ENCODE assay signal across 9 mouse cellular contexts in genomic region chr7:28726600-28726999, GRCm38 (mm10). TPM values are rescaled to one million over a fixed set of nuclear protein-coding genes. Genes with fewer than 3 reads are reported as not detected.
DNase-seq lines count a peak whose midpoint lies in the region; ATAC-seq and TF ChIP-seq lines count a peak whose summit lies in the region.
"Had no signal": no experiment of that assay in that cellular context is flagged by ENCODE, and none has a peak within 500 bp of the region (broad histone marks: within the 10 kb centered on the region; RNA-seq: fewer than 3 reads in every experiment).

No protein-coding gene starts in this region.

- H3K9ac ChIP-seq in heart, adult 2 months (ENCODE audit: low read depth, low read length), result no peak overlapping the region
- no peak overlapping the region for H3K9ac ChIP-seq in heart, embryonic 12.5 days
- no peak overlapping the region for H3K9ac ChIP-seq in kidney, embryonic 15.5 days
- no peak overlapping the region for H3K9ac ChIP-seq in liver, adult 2 months (ENCODE audit: low read depth, low read length)
- no peak overlapping the region for H3K9ac ChIP-seq in stomach, embryonic 14.5 days (replicated peaks; ENCODE audit: low read depth, low read length)

- H3K4me1 ChIP-seq in heart, adult 2 months (ENCODE audit: control insufficient read depth, insufficient read depth, low read length), result no peaks in the 10 kb centered on the region
- no peaks in the 10 kb centered on the region for H3K4me1 ChIP-seq in heart, embryonic 12.5 days (replicated peaks)
- H3K4me1 ChIP-seq in kidney, embryonic 15.5 days, result peaks cover 2% of the 10 kb centered on the region; the same call in 1 of the 2 replicates
- H3K4me1 ChIP-seq in liver, adult 2 months (ENCODE audit: control insufficient read depth, insufficient read depth, low read length), result peaks cover 2% of the 10 kb centered on the region; the same call in 1 of the 2 replicates
- H3K4me1 ChIP-seq in stomach, embryonic 14.5 days (ENCODE audit: control insufficient read depth, insufficient read depth, low read length), result no peaks in the 10 kb centered on the region

- H3K4me2 ChIP-seq in heart, embryonic 12.5 days, result no peak overlapping the region
- H3K4me2 ChIP-seq in kidney, embryonic 15.5 days, result peak overlapping the region; percentile 28; the same call in 1 of the 2 replicates
- H3K4me2 ChIP-seq in stomach, embryonic 14.5 days (replicated peaks; ENCODE audit: low read depth, low read length), result no peak overlapping the region

- H3K36me3 ChIP-seq in heart, adult 2 months (ENCODE audit: control insufficient read depth, insufficient read depth, low read length), result no peaks in the 10 kb centered on the region
- peaks cover 29% of the 10 kb centered on the region for H3K36me3 ChIP-seq in heart, embryonic 12.5 days
- H3K36me3 ChIP-seq in kidney, embryonic 15.5 days, result peaks cover 14% of the 10 kb centered on the region; the same call in 1 of the 2 replicates
- no peaks in the 10 kb centered on the region for H3K36me3 ChIP-seq in liver, adult 2 months (ENCODE audit: control insufficient read depth, insufficient read depth, low read length)
- no peaks in the 10 kb centered on the region for H3K36me3 ChIP-seq in stomach, embryonic 14.5 days (ENCODE audit: control insufficient read depth, insufficient read depth, low read length)
- H3K36me3 ChIP-seq: G1E had no signal

- no peaks in the 10 kb centered on the region for H3K27me3 ChIP-seq in heart, adult 2 months (ENCODE audit: control insufficient read depth, insufficient read depth, low read length)
- H3K27me3 ChIP-seq in heart, embryonic 12.5 days (replicated peaks), result no peaks in the 10 kb centered on the region
- H3K27me3 ChIP-seq in kidney, embryonic 15.5 days, result no peaks in the 10 kb centered on the region
- no peaks in the 10 kb centered on the region for H3K27me3 ChIP-seq in liver, adult 2 months (ENCODE audit: control insufficient read depth, insufficient read depth, low read length)
- no peaks in the 10 kb centered on the region for H3K27me3 ChIP-seq in stomach, embryonic 14.5 days (ENCODE audit: control insufficient read depth, insufficient read depth, low read length)

- TF ChIP-seq CTCF in heart, adult 2 months (IDR thresholded peaks at IDR 0.05), result peak; percentile 97
- peak; percentile 85 for TF ChIP-seq CTCF in liver, adult 2 months (IDR thresholded peaks at IDR 0.05; ENCODE audit: low read depth, low read length)

- H3K27ac ChIP-seq in heart, adult 2 months, result no peak overlapping the region
- no peak overlapping the region for H3K27ac ChIP-seq in heart, embryonic 12.5 days (ENCODE audit: poor library complexity, severe bottlenecking)
- no peak overlapping the region for H3K27ac ChIP-seq in kidney, embryonic 15.5 days
- no peak overlapping the region for H3K27ac ChIP-seq in liver, adult 2 months (replicated peaks; ENCODE audit: insufficient read depth, low read depth, low read length)
- no peak overlapping the region for H3K27ac ChIP-seq in stomach, embryonic 14.5 days (ENCODE audit: low read length)

- H3K79me2 ChIP-seq in heart, adult 2 months (replicated peaks; ENCODE audit: control insufficient read depth, insufficient read depth, low read length), result no peaks in the 10 kb centered on the region
- H3K79me2 ChIP-seq in liver, adult 2 months (ENCODE audit: control insufficient read depth, insufficient read depth, low read length), result no peaks in the 10 kb centered on the region

- H3K9me3 ChIP-seq in heart, embryonic 12.5 days (replicated peaks), result peaks cover 13% of the 10 kb centered on the region
- H3K9me3 ChIP-seq in kidney, embryonic 15.5 days (replicated peaks), result no peaks in the 10 kb centered on the region; the same call in 1 of the 2 replicates
- peaks cover 7% of the 10 kb centered on the region; the same call in 1 of the 2 replicates for H3K9me3 ChIP-seq in stomach, embryonic 14.5 days (ENCODE audit: control insufficient read depth, low read depth, low read length)

- no peak for TF ChIP-seq EP300 in heart, adult 2 months (IDR thresholded peaks at IDR 0.05; ENCODE audit: insufficient read depth, low read depth, low read length)

- peak; percentile 54 to 56 for DNase-seq in heart, adult 2 months
- peak; percentile 83 for DNase-seq in embryo, embryonic 9.5 days (ENCODE audit: extremely low spot score)
- DNase-seq in heart, adult 8-10 months (ENCODE audit: low spot score), result peak; percentile 33
- peak; percentile 29 for DNase-seq in liver, adult 2 months (ENCODE audit: extremely low read depth, low read depth, low spot score)
- DNase-seq in neural tube, embryonic 10.5 days (ENCODE audit: extremely low spot score, low spot score), result peak; percentile 79

- no peak for TF ChIP-seq POLR2A in heart, adult 2 months (IDR thresholded peaks at IDR 0.05; ENCODE audit: insufficient read depth, low read depth, low read length)
- no peak for TF ChIP-seq POLR2A in liver, adult 2 months (IDR thresholded peaks at IDR 0.05; ENCODE audit: extremely low read depth, insufficient read depth, low read length)

- intact Hi-C loops in heart, adult 2 months (cut with DNase I), result loop anchor here (10.0 kb wide), 1 partner anchor 122 kb away; no protein-coding TSS in a partner anchor

- ATAC-seq in heart, embryonic 12.5 days (ENCODE audit: insufficient number of reproducible peaks, low FRiP score), result no peak
- no peak; the same call in 1 of the 2 replicates for ATAC-seq in kidney, embryonic 15.5 days (replicated peaks; ENCODE audit: low FRiP score)
- peak; percentile 49; the same call in 1 of the 2 replicates for ATAC-seq in stomach, embryonic 14.5 days (ENCODE audit: insufficient number of reproducible peaks, insufficient read depth, low FRiP score, low read depth)

- WGBS in heart, adult 2 months, result 12% methylated on average over 14 of the region's 14 CpGs
- WGBS in heart, embryonic 12.5 days, result 9% methylated on average over 14 of the region's 14 CpGs
- WGBS in kidney, embryonic 15.5 days, result 9% methylated on average over 14 of the region's 14 CpGs
- 17% methylated on average over 14 of the region's 14 CpGs for WGBS in liver, adult 2 months
- 6% methylated on average over 14 of the region's 14 CpGs for WGBS in stomach, embryonic 14.5 days

- H3K4me3 ChIP-seq in heart, adult 2 months, result no peak overlapping the region
- no peak overlapping the region for H3K4me3 ChIP-seq in heart, embryonic 12.5 days
- H3K4me3 ChIP-seq in kidney, embryonic 15.5 days (replicated peaks), result no peak overlapping the region; the same call in 1 of the 2 replicates
- H3K4me3 ChIP-seq in liver, adult 2 months (ENCODE audit: insufficient read depth, low read depth, low read length), result no peak overlapping the region
- no peak overlapping the region for H3K4me3 ChIP-seq in stomach, embryonic 14.5 days (ENCODE audit: low read depth, low read length)

RNA-seq across cellular contexts. Expression of gene Fbxo17, which starts 10.0 kb away (rescaled TPM):
- total RNA-seq in heart, adult 2 months (2021), result under 1 TPM; 0.37 to 0.57 TPM
- polyA plus RNA-seq in heart, adult 2 months (2012; rRNA removed), result 1.7 and 2.0 TPM in 2 replicates
- polyA plus RNA-seq in heart, embryonic 12.5 days (2016; fragmentation: Nextera tagmentation; extraction: Ambion mirVana), result 9.9 and 10.4 TPM in 2 replicates
- 1 to 10 TPM in 3 of 4 experiments, under 1 TPM in 1; 0.55 to 1.2 (median 1.1) TPM for total RNA-seq in heart, adult 8-10 months (2022)
- polyA plus RNA-seq in kidney, embryonic 15.5 days (2015; fragmentation: Nextera tagmentation; extraction: Ambion mirVana), result 8.2 and 9.2 TPM in 2 replicates
- 0.46 and 0.60 TPM in 2 replicates for total RNA-seq in liver, adult 2 months (2014; rRNA removed)
- polyA plus RNA-seq in liver, adult 2 months (2012; rRNA removed), result 0.53 and 1.0 TPM in 2 replicates
- polyA plus RNA-seq in stomach, embryonic 14.5 days (2014; fragmentation: Nextera tagmentation; extraction: Ambion mirVana), result 9.5 and 12.1 TPM in 2 replicates
- polyA plus RNA-seq: G1E had no signal

RNA-seq across cellular contexts. Expression of gene Mrps12, which starts 15.0 kb away (rescaled TPM):
- 10 to 100 TPM; 47.8 to 57.3 TPM for total RNA-seq in heart, adult 2 months (2021)
- polyA plus RNA-seq in heart, adult 2 months (2012; rRNA removed), result 36.3 and 51.9 TPM in 2 replicates
- 116 TPM in 2 replicates for polyA plus RNA-seq in heart, embryonic 12.5 days (2016; fragmentation: Nextera tagmentation; extraction: Ambion mirVana)
- total RNA-seq in heart, adult 8-10 months (2022), result 10 to 100 TPM; 64.0 to 72.6 (median 67.4) TPM
- polyA plus RNA-seq in kidney, embryonic 15.5 days (2015; fragmentation: Nextera tagmentation; extraction: Ambion mirVana), result 144 and 152 TPM in 2 replicates
- total RNA-seq in liver, adult 2 months (2014; rRNA removed), result 66.0 and 70.3 TPM in 2 replicates
- polyA plus RNA-seq in liver, adult 2 months (2012; rRNA removed), result 98.0 and 103 TPM in 2 replicates
- 129 and 153 TPM in 2 replicates for polyA plus RNA-seq in stomach, embryonic 14.5 days (2014; fragmentation: Nextera tagmentation; extraction: Ambion mirVana)

RNA-seq across cellular contexts. Expression of gene Sars2, which starts 15.2 kb away (rescaled TPM):
- total RNA-seq in heart, adult 2 months (2021), result 10 to 100 TPM; 13.7 to 14.2 TPM
- polyA plus RNA-seq in heart, adult 2 months (2012; rRNA removed), result 18.5 and 20.2 TPM in 2 replicates
- 23.2 and 27.3 TPM in 2 replicates for polyA plus RNA-seq in heart, embryonic 12.5 days (2016; fragmentation: Nextera tagmentation; extraction: Ambion mirVana)
- 10 to 100 TPM; 13.1 to 15.0 (median 13.7) TPM for total RNA-seq in heart, adult 8-10 months (2022)
- polyA plus RNA-seq in kidney, embryonic 15.5 days (2015; fragmentation: Nextera tagmentation; extraction: Ambion mirVana), result 30.0 and 30.8 TPM in 2 replicates
- 4.6 and 6.4 TPM in 2 replicates for total RNA-seq in liver, adult 2 months (2014; rRNA removed)
- polyA plus RNA-seq in liver, adult 2 months (2012; rRNA removed), result 21.9 and 25.3 TPM in 2 replicates
- polyA plus RNA-seq in stomach, embryonic 14.5 days (2014; fragmentation: Nextera tagmentation; extraction: Ambion mirVana), result 24.2 and 24.9 TPM in 2 replicates

RNA-seq across cellular contexts. Expression of gene Ccer2, which starts 29.4 kb away (rescaled TPM):
- not detected for total RNA-seq in heart, adult 2 months (2021)
- polyA plus RNA-seq in heart, adult 2 months (2012; rRNA removed), result not detected in 2 replicates
- polyA plus RNA-seq in heart, embryonic 12.5 days (2016; fragmentation: Nextera tagmentation; extraction: Ambion mirVana), result not detected in 2 replicates
- total RNA-seq in heart, adult 8-10 months (2022), result not detected
- polyA plus RNA-seq in kidney, embryonic 15.5 days (2015; fragmentation: Nextera tagmentation; extraction: Ambion mirVana), result not detected in 2 replicates
- not detected in 2 replicates for total RNA-seq in liver, adult 2 months (2014; rRNA removed)
- not detected in 2 replicates for polyA plus RNA-seq in liver, adult 2 months (2012; rRNA removed)
- not detected in 2 replicates for polyA plus RNA-seq in stomach, embryonic 14.5 days (2014; fragmentation: Nextera tagmentation; extraction: Ambion mirVana)
- total RNA-seq: G1E had no signal
- polyA plus RNA-seq: G1E had no signal

RNA-seq across cellular contexts. Expression of gene Fbxo27, which starts 34.0 kb away (rescaled TPM):
- under 1 TPM in 1 of 2 experiments, not detected in 1; 0.23 TPM for total RNA-seq in heart, adult 2 months (2021)
- polyA plus RNA-seq in heart, adult 2 months (2012; rRNA removed), result 1.1 and 1.2 TPM in 2 replicates
- 3.4 and 4.7 TPM in 2 replicates for polyA plus RNA-seq in heart, embryonic 12.5 days (2016; fragmentation: Nextera tagmentation; extraction: Ambion mirVana)
- total RNA-seq in heart, adult 8-10 months (2022), result under 1 TPM in 3 of 4 experiments, not detected in 1; 0.11 to 0.72 (median 0.16) TPM
- 5.4 and 9.1 TPM in 2 replicates for polyA plus RNA-seq in kidney, embryonic 15.5 days (2015; fragmentation: Nextera tagmentation; extraction: Ambion mirVana)
- not detected in 2 replicates for total RNA-seq in liver, adult 2 months (2014; rRNA removed)
- polyA plus RNA-seq in liver, adult 2 months (2012; rRNA removed), result 0.16 and 0.19 TPM in 2 replicates
- 5.8 and 6.3 TPM in 2 replicates for polyA plus RNA-seq in stomach, embryonic 14.5 days (2014; fragmentation: Nextera tagmentation; extraction: Ambion mirVana)
- total RNA-seq: G1E had no signal
- polyA plus RNA-seq: G1E had no signal

Comparison
In these comparisons a context has a peak if more than half of its experiments do, and no peak if none do; other contexts are left out.
1. DNase-seq: peak in every context shown above with its lines; median percentile 83 in embryo, embryonic 9.5 days; 79 in neural tube, embryonic 10.5 days; 55 in heart, adult 2 months; 33 in heart, adult 8-10 months; 29 in liver, adult 2 months.